Mouse (Mus musculus): ENCODE measurements around the gene Abtb1.

DNA sequence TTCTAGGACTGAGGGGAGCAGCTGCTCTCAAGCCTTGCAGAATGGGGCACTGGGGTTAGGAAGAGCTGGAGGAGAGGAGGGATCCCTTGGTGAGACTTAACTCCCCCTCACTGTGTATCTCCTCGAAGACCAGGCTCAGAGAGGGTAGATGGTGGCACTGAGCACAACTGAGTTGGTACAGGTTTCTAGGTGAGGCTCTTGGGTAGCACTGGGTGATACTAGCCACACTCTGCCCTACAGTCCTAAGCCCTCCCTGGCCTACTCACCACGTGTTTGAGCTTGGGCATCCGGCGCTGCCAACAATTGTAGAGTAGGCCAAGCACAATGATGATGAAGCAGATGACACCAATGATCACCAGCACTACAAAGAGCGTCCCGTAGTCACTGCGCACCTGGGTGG is 1.5 kb upstream of the Abtb1 start:
- TF ChIP-seq GATA1 (IDR thresholded peaks at IDR 0.05; ENCODE audit: borderline replicate concordance, low read length) = no peak
- no peak for TF ChIP-seq FLI1 (IDR thresholded peaks at IDR 0.05; ENCODE audit: low read length)
